Mouse (Mus musculus): ENCODE results near the gene Tas2r120. TPM values are rescaled to one million over a fixed set of nuclear protein-coding genes. Genes with fewer than 3 reads are reported as not detected.
"Not testable (repeated sequence)": the region's sequence is repeated elsewhere in the genome, so short reads cannot be mapped to it uniquely, and the experiment has no call there.

Gene Tas2r120
- polyA plus RNA-seq (2015; fragmentation: Nextera tagmentation; extraction: Ambion mirVana), result not detected in 2 replicates

GRCm38 (mm10) chr6:132656653-132657052 is at the start of gene Tas2r120:
Gene Tas2r120, plus strand, starts transcription at chr6:132656953.
- H3K4me3 ChIP-seq (ENCODE audit: low read length), result no peak within 1 kb of the TSS
- ATAC-seq (ENCODE audit: low read depth), result no peak

DNA sequence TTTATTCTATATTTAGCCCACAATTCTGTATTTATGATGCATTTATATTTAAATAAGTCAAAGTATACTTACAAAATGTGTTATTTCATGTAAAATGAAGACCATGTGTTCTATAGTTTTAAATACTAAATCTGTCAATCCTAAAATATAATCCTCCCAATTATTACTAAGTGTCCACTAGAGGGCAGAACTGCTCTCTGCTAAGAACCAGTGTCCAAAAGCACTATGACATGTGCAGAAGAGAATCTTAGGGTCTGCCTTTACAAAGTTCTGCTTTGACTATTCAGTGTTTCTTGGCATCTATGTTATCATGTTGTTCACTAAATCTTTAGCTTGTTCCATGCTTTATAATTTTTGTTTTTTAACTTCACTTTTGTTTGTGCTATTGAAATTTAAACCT is 7.4 kb upstream of the Tas2r120 start:
- no peak overlapping the region for H3K4me3 ChIP-seq (ENCODE audit: low read length)
- no peaks in the 10 kb centered on the region for H3K9me3 ChIP-seq (ENCODE audit: control insufficient read depth, low read length)

More at GRCm38 (mm10) chr6:132656653-132657052, at the start of gene Tas2r120:
- Histone ChIP-seq H3K9me3 (ENCODE audit: control insufficient read depth, low read length) (no peaks in the 10 kb centered on the region), H3K4me2 (ENCODE audit: low read depth, low read length) (no peak within 1 kb of the TSS), H3K9ac (ENCODE audit: low read length) (no peak within 1 kb of the TSS), H3K36me3 (ENCODE audit: control insufficient read depth, insufficient read depth, low read length) (no peaks in the 10 kb centered on the region), H3K27me3 (ENCODE audit: control insufficient read depth, insufficient read depth, low read depth, low read length) (no peaks in the 10 kb centered on the region), H3K4me1 (replicated peaks; ENCODE audit: control insufficient read depth, insufficient read depth, low read length) (no peaks in the 10 kb centered on the region), H3K27ac (ENCODE audit: low read length) (no peak within 1 kb of the TSS)

GRCm38 (mm10) chr6:132651426-132651825 is 5.3 kb upstream of the Tas2r120 start, which contains the start of gene A630073D07Rik:
Gene A630073D07Rik, minus strand, starts transcription at chr6:132651526.
- Histone ChIP-seq H3K27me3 (ENCODE audit: control insufficient read depth, insufficient read depth, low read depth, low read length) (no peaks in the 10 kb centered on the region), H3K9me3 (ENCODE audit: control insufficient read depth, low read length) (no peaks in the 10 kb centered on the region), H3K4me3 (ENCODE audit: low read length) (no peak within 1 kb of the TSS), H3K36me3 (ENCODE audit: control insufficient read depth, insufficient read depth, low read length) (no peaks in the 10 kb centered on the region), H3K27ac (ENCODE audit: low read length) (no peak within 1 kb of the TSS), H3K9ac (ENCODE audit: low read length) (no peak within 1 kb of the TSS), H3K4me1 (replicated peaks; ENCODE audit: control insufficient read depth, insufficient read depth, low read length) (no peaks in the 10 kb centered on the region), H3K4me2 (ENCODE audit: low read depth, low read length) (no peak within 1 kb of the TSS)
- WGBS, result 71% methylated on average over 1 of the region's 1 CpGs
- no peak for ATAC-seq (ENCODE audit: low read depth)

More for the DNA sequence above, 7.4 kb upstream of the Tas2r120 start:
- H3K27me3 ChIP-seq (ENCODE audit: control insufficient read depth, insufficient read depth, low read depth, low read length), result no peaks in the 10 kb centered on the region
- H3K4me2 ChIP-seq (ENCODE audit: low read depth, low read length), result no peak overlapping the region
- no peak for ATAC-seq (ENCODE audit: low read depth)
- no peaks in the 10 kb centered on the region for H3K36me3 ChIP-seq (ENCODE audit: control insufficient read depth, insufficient read depth, low read length)
- no peak overlapping the region for H3K9ac ChIP-seq (ENCODE audit: low read length)
- H3K4me1 ChIP-seq (replicated peaks; ENCODE audit: control insufficient read depth, insufficient read depth, low read length), result no peaks in the 10 kb centered on the region
- no peak overlapping the region for H3K27ac ChIP-seq (ENCODE audit: low read length)

DNA sequence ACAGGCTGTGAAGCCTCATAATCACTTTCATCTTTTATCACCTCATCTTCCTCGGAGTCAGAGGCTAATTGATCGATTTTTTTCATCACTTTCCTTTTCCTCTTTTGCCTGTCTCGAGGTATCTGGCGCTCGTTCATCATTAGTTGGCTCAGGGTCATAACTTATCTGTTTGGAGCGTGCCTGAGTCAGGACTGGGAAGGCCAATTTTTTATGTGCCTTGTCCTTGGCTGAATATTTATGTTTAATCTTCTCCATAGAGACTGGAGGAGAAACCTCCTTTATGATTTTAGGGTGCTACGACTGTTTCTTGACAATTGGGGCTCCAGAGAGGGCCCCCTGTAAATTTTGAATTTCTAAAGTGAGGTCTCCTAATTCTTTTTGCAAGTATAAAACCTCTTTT is 34.8 kb downstream of the Tas2r120 start:
- H3K4me2 ChIP-seq (ENCODE audit: low read depth, low read length); H3K9ac ChIP-seq (ENCODE audit: low read length); H3K27me3 ChIP-seq (ENCODE audit: control insufficient read depth, insufficient read depth, low read depth, low read length); H3K4me3 ChIP-seq (ENCODE audit: low read length); H3K4me1 ChIP-seq (replicated peaks; ENCODE audit: control insufficient read depth, insufficient read depth, low read length); H3K27ac ChIP-seq (ENCODE audit: low read length); H3K9me3 ChIP-seq (ENCODE audit: control insufficient read depth, low read length); ATAC-seq (ENCODE audit: low read depth); H3K36me3 ChIP-seq (ENCODE audit: control insufficient read depth, insufficient read depth, low read length): not testable (repeated sequence)
- WGBS, result 70% methylated on average over 7 of the region's 7 CpGs

- no peak within 1 kb of the TSS for H3K27ac ChIP-seq (ENCODE audit: low read length)
- 48% methylated on average over 1 of the region's 1 CpGs for WGBS
- H3K9me3 ChIP-seq (ENCODE audit: control insufficient read depth, low read length), result no peaks in the 10 kb centered on the region
- no peak within 1 kb of the TSS for H3K4me2 ChIP-seq (ENCODE audit: low read depth, low read length)
- no peak for ATAC-seq (ENCODE audit: low read depth)
- no peaks in the 10 kb centered on the region for H3K36me3 ChIP-seq (ENCODE audit: control insufficient read depth, insufficient read depth, low read length)
- no peak within 1 kb of the TSS for H3K4me3 ChIP-seq (ENCODE audit: low read length)
- no peaks in the 10 kb centered on the region for H3K4me1 ChIP-seq (replicated peaks; ENCODE audit: control insufficient read depth, insufficient read depth, low read length)
- H3K27me3 ChIP-seq (ENCODE audit: control insufficient read depth, insufficient read depth, low read depth, low read length), result no peaks in the 10 kb centered on the region
- H3K9ac ChIP-seq (ENCODE audit: low read length), result no peak within 1 kb of the TSS
These were observed 44.2 kb downstream of the Tas2r120 start, which contains the start of gene Tas2r121 for GRCm38 (mm10) chr6:132700907-132701306. Gene Tas2r121, minus strand, starts transcription at chr6:132701007.

Other genes starting within 250 kb of the Tas2r120 start
- gene Prh1, start 87.1 kb upstream of the Tas2r120 start, polyA plus RNA-seq (2015; fragmentation: Nextera tagmentation; extraction: Ambion mirVana), result not detected in 2 replicates
- gene Prp2, start 61.0 kb upstream of the Tas2r120 start, polyA plus RNA-seq (2015; fragmentation: Nextera tagmentation; extraction: Ambion mirVana), result not detected in 2 replicates
- not detected in 2 replicates for gene A630073D07Rik, start 5.4 kb upstream of the Tas2r120 start, polyA plus RNA-seq (2015; fragmentation: Nextera tagmentation; extraction: Ambion mirVana)
- not detected in 2 replicates for gene Tas2r121, start 44.1 kb downstream of the Tas2r120 start, polyA plus RNA-seq (2015; fragmentation: Nextera tagmentation; extraction: Ambion mirVana)
- not detected in 2 replicates for gene Tas2r122, start 55.0 kb downstream of the Tas2r120 start, polyA plus RNA-seq (2015; fragmentation: Nextera tagmentation; extraction: Ambion mirVana)
- gene Tas2r115, start 81.1 kb downstream of the Tas2r120 start, polyA plus RNA-seq (2015; fragmentation: Nextera tagmentation; extraction: Ambion mirVana), result not detected in 2 replicates
- gene Tas2r124, start 97.8 kb downstream of the Tas2r120 start, polyA plus RNA-seq (2015; fragmentation: Nextera tagmentation; extraction: Ambion mirVana), result not detected in 2 replicates
- not detected in 2 replicates for gene Tas2r102, start 105.2 kb downstream of the Tas2r120 start, polyA plus RNA-seq (2015; fragmentation: Nextera tagmentation; extraction: Ambion mirVana)
- gene Tas2r136, start 121.2 kb downstream of the Tas2r120 start, polyA plus RNA-seq (2015; fragmentation: Nextera tagmentation; extraction: Ambion mirVana), result not detected in 2 replicates
- not detected in 2 replicates for gene Tas2r117, start 145.9 kb downstream of the Tas2r120 start, polyA plus RNA-seq (2015; fragmentation: Nextera tagmentation; extraction: Ambion mirVana)
- not detected in 2 replicates for gene Tas2r123, start 190.2 kb downstream of the Tas2r120 start, polyA plus RNA-seq (2015; fragmentation: Nextera tagmentation; extraction: Ambion mirVana)
- not detected in 2 replicates for gene Tas2r116, start 198.5 kb downstream of the Tas2r120 start, polyA plus RNA-seq (2015; fragmentation: Nextera tagmentation; extraction: Ambion mirVana)
- gene Tas2r110, start 211.1 kb downstream of the Tas2r120 start, polyA plus RNA-seq (2015; fragmentation: Nextera tagmentation; extraction: Ambion mirVana), result not detected in 2 replicates
- not detected in 2 replicates for gene Tas2r113, start 236.1 kb downstream of the Tas2r120 start, polyA plus RNA-seq (2015; fragmentation: Nextera tagmentation; extraction: Ambion mirVana)